Mouse (Mus musculus) small intestine, adult 2 months (tissue): ENCODE measurements around the gene Hoxa9.

ENCODE experiments used
- CTCF ChIP-seq: fragments of 200-500 bp; IDR thresholded peaks from 2 replicates; pipeline ENCODE4 v1.5.1; 2012; ENCODE audit warnings: low read depth, mild to moderate bottlenecking, control low read depth, inconsistent platforms, low read length, moderate library complexity, mixed read lengths; ENCODE audit not compliant: insufficient replicate concordance, insufficient read length; ENCODE audit errors: extremely low read depth
- POLR2A ChIP-seq: fragments of 200-500 bp; IDR thresholded peaks from 2 replicates; pipeline ENCODE4 v1.6.1; 2012; ENCODE audit warnings: low read depth, mild to moderate bottlenecking, control low read depth, inconsistent platforms, low read length, moderate library complexity

DNA sequence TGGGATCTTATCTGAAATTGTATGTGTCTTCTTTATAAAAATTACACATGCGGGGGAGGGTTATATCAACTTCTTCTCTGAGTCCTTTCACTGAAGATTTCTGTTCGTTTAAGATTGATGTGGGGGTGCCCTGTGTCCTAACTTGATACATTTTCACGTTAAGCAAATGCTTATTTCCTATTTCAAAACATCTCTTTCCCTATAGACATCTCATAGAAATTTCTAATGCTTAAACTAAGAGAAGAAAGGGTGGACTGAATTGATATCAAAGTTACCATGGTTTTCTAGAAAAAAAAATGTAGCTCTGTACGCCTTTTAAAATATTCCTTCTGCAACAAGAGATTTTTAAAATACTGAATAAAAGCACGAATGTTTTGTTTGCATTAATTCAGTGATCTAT is 36.3 kb upstream of the Hoxa9 start:
- TF ChIP-seq POLR2A (no peak), CTCF (no peak)
